Mouse (Mus musculus) liver, adult 2 months (tissue): Measurements from ENCODE around the gene Shank2.

Experiments
- CTCF ChIP-seq: fragments of 200-500 bp; IDR thresholded peaks from 2 replicates; pipeline ENCODE4 v1.5.1; 2011; ENCODE audit warnings: low read depth, low read length, control low read depth
- POLR2A ChIP-seq: fragments of 200-500 bp; IDR thresholded peaks from 2 replicates; pipeline ENCODE4 v1.6.1; 2011; ENCODE audit warnings: low read length, control low read depth; ENCODE audit not compliant: insufficient read depth; ENCODE audit errors: extremely low read depth

GRCm38 (mm10) chr7:144248686-144249422 lies 247.1 kb downstream of the Shank2 start:
- no peak for TF ChIP-seq POLR2A
- no peak for TF ChIP-seq CTCF
